Mouse (Mus musculus) CH12.LX (cell line): ENCODE data around the gene Wnt6.

ENCODE experiments used
- CTCF ChIP-seq, 2 experiments: IDR thresholded peaks in 1 of 2; conservative IDR thresholded peaks in 1 of 2; 2 replicates each; pipeline ENCODE4 v1.5.1; 2011 to 2012; ENCODE audit warnings: low read depth in 2 of 2, low read length in 2 of 2, improper control_type of control experiment in 1 of 2, inconsistent platforms in 1 of 2, mild to moderate bottlenecking in 1 of 2, moderate library complexity in 1 of 2
- GABPA ChIP-seq: IDR thresholded peaks from 2 replicates; pipeline ENCODE4 v1.6.1; 2012; ENCODE audit warnings: low read depth, low read length, improper control_type of control experiment, inconsistent platforms; ENCODE audit not compliant: insufficient replicate concordance
- RAD21 ChIP-seq: IDR thresholded peaks from 2 replicates; pipeline ENCODE4 v1.6.1; 2011; ENCODE audit warnings: low read depth, mild to moderate bottlenecking, low read length, improper control_type of control experiment, moderate library complexity
- RCOR1 ChIP-seq: conservative IDR thresholded peaks from 2 replicates; pipeline ENCODE4 v1.6.1; 2012; ENCODE audit warnings: low read depth, mild to moderate bottlenecking, inconsistent platforms, low read length, improper control_type of control experiment

DNA sequence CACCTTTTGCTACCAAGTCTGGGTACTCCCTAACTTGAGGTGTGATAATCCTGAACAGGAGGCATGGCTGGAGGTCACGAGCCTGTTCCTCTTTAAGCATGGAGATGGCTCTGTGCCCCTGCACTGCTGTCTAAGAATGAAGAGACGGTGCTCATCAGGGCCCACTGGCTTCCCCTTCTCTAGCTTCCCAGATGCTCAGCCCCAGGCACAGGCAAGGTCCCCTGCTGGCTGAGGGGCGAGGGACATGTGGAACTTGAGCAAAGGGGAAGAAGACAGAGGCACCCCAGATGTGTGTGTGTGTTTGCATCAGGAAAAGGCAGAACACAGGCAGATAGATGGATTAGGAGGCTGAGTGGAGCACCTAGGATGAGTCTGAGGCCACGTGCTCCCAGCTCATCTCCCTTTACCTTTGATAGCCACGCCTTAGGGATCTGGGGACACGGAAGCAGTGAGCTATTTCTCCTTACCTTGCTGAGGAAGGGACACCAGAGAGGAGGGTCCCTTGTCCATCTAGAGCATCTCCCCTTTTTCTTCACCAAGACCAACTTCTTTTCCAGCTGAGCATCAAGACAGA is 17.0 kb downstream of the Wnt6 start:
- TF ChIP-seq RAD21 (no peak; the same call in 1 of the 2 replicates), RCOR1 (no peak), GABPA (no peak), CTCF (conservative IDR thresholded peaks at IDR 0.05 in 1 of 2, IDR thresholded peaks at IDR 0.05 in 1 of 2; ENCODE audit: low read depth in 2 of 2, low read length in 2 of 2) (peak in 1 of 2 experiments; percentile 32; a peak in 2 of 4 replicates)
